Mouse (Mus musculus) spleen, postnatal 0 days (tissue): ENCODE data around the gene Gm20441. TPM values are rescaled to one million over a fixed set of nuclear protein-coding genes. Genes with fewer than 3 reads are reported as not detected.

Source experiments
- polyA plus RNA-seq: library from polyadenylated mRNA; unstranded; fragments of >200 nt; fragmentation: Nextera tagmentation; extraction: Ambion mirVana; gene quantifications from 2 replicates; pipeline ENCODE4 v1.2.1, GENCODE M21; 2015

Gene Gm20441
- polyA plus RNA-seq, result not detected in 2 replicates

DNA sequence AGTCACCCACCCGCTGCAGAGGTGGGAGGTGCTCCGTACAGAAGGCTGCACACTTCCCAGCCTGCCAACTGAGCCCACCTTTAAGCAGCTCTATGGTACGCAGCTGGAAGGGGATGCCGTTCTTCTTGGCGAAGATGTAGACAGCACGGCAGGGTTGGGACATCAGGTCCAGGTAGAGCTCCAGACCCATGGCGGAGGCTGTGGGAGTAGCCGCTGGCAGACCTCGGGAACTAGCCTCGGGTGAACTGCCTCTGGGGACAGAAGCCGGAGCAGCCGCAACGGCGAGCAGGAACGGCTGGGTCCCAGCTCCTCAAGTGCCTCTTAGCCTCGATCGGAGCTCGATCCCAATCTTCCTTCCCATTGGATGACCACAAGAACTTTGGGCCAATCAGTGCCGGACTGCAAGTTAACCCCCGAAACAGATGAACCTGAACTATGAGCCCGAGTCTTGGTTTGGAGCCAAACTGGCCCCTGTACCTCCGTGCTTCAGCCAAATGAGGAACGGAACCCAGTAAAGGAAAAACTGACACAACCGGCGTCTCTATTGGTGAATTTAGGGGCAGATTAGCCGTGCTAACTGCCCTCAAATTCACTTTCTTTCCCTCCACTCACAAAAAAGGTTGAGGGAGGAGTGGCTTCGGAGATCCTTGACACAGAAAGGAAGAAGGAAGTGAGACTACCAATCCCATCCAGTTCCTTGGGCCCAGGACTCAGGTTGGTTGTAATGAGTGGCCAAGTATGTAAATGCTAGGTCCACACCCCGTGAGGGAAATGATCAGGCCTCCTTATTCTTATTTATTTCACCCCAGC lies at the start of gene Gm20441, which contains the start of gene Gstt3:
Gene Gm20441, minus strand, starts transcription at position 186 of the 810 bp plus-strand sequence.
Gene Gstt3, minus strand, starts transcription at position 646 of the 810 bp plus-strand sequence.

DNA sequence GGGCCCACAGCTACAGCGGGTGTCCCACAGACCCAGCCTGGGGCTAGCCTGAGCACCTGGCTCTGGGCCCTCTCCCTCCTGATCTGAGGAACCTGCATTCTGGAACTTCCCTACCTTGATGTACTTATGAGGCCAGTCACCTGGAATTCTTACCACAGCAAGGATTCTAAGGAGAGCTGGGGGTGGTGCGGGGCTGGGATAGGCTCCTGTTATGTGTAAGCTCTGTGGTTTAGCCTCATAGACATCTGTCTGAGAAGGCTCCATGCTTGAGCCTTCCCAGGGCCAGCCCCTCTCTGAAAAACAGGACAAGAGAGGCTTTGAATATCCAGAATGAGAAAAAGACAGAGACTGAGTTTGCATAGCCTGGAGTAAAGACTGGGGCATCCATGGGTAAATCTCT lies 41.7 kb upstream of the Gm20441 start, which contains the start of gene Gstt4:
Gene Gstt4, minus strand, starts transcription at position 101 of the 400 bp plus-strand sequence.

DNA sequence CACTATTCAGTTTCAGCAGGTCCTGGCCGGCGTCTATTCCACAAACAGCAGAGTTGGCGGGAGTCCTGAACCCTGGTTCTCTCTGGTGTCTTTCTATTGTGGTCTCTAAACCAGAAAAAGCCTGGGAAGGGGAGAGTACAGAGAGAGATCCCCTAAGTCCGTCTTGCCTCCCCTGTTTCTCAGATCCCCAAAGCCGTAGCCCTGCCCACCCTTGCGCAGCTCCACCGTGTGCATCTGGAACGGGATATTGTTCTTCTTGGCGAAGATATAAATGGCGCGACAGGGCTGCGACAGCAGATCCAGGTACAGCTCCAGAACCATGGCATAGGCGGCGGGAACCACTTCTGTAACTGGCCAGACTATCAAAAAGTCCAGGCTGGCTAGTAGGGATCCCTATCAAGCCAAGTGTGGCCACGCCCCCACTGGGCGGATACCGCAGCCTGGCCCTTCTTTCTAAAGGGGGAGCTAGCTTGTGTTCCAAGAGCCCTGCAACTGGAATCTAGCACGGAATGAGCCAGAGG lies 17.5 kb upstream of the Gm20441 start, which contains the start of gene Gstt1:
Gene Gstt1, minus strand, starts transcription at position 409 of the 521 bp plus-strand sequence.

DNA sequence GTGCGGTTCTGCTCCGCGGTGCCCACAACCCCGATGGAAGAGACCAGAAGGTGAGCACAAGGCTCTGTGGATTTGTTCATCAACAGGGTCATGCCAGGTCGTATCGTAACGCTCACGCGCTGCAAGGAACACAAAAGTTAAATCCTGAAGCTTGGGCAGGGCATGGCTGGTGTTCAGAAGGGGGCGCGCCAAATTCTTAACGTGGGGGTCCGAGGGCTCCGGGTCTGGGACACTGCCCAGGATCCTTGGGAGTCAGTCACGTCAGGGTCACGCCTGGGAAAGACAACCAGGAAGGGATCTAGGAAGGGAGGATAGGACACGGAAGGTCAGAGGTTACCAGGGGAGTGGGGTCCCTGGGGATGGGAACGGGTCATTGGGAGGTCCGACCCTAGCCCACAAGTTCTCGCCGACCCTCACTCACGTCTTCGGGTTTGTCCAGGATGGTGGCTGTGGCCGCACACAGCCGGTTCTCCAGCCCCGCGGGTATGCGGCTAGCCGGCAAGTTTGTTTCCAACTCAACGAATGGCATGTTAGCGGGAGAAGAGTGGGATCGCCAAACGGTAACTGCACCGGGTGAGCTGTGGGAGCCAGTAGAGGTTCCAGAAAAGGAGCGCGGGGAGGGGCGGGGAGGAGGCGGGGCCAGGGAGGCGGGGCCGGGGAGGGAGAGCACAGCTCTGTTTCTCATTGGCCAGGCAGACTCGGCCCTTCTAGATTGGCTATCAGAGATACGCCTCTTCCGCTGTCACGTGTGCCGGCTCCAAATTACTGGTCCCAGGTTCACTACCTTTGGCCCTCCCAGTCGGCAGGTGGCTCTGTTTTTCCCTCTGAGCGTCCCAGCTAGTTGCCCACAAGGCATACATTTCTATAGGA lies 7.7 kb downstream of the Gm20441 start, which contains the start of gene Ddt:
Gene Ddt, minus strand, starts transcription at position 620 of the 870 bp plus-strand sequence.

DNA sequence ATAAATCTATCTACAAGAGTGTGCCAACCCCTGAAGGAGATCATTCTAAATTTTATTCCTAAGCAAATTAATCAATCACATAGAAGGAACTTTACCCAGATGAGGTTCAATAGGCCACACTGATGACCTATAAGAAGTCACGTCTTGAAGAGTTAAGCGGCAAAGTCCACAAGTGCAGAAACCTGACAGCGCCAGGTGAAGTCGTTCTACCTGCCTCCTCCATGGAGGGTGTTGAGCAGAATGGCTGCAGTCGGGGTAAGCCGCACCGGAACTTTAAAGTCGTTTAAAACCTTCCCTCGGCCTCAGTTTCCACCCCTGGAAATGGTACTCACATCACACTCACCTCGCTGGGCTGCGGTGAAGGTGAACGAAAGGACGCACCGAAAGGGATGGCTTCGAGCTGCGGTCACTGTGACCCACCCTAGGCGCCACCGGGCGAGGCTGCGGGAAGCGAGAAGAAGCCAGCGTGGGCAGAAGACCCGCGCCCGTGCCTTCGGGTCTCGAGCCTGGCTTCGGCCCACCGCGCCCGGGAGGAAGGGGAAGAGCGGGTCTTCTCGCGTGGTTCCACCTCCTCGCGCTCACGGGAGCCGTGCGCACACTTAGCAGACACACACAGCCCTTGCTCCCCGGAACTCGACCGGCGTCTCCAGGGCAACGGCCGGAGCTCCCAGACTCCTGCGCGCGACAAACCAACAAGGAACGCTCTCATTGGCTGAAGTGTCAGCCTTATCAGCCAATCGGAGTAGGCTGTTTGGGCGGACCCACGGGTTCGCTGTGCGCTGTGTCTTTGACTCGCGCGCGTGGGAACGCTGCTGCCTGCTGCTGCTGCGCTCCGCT lies 16.9 kb downstream of the Gm20441 start, which contains the start of gene Cabin1:
Gene Cabin1, minus strand, starts transcription at position 660 of the 837 bp plus-strand sequence.

Other genes with a start within 250 kb of the Gm20441 start
- gene Lrrc75b, start 220.6 kb downstream of the Gm20441 start, polyA plus RNA-seq, result 0.46 and 0.49 TPM in 2 replicates
- gene Ggt1, start 219.3 kb downstream of the Gm20441 start, polyA plus RNA-seq, result 0.85 and 1.6 TPM in 2 replicates
- gene Ggt5, start 191.6 kb downstream of the Gm20441 start, polyA plus RNA-seq, result 5.1 and 8.3 TPM in 2 replicates
- 3.8 and 3.9 TPM in 2 replicates for gene Susd2, start 136.9 kb downstream of the Gm20441 start, polyA plus RNA-seq
- gene Cabin1, start 16.6 kb downstream of the Gm20441 start, polyA plus RNA-seq, result 26.2 and 30.1 TPM in 2 replicates
- gene Ddt, start 7.5 kb downstream of the Gm20441 start, polyA plus RNA-seq, result 18.3 and 25.7 TPM in 2 replicates
- 2.4 and 3.0 TPM in 2 replicates for gene Gstt3, start 460 bp upstream of the Gm20441 start, polyA plus RNA-seq
- 6.4 and 7.5 TPM in 2 replicates for gene Gstt1, start 17.6 kb upstream of the Gm20441 start, polyA plus RNA-seq
- not detected in 2 replicates for gene Gstt4, start 41.6 kb upstream of the Gm20441 start, polyA plus RNA-seq
- 16.2 and 20.3 TPM in 2 replicates for gene Gstt2, start 56.5 kb upstream of the Gm20441 start, polyA plus RNA-seq
- gene Mif, start 79.3 kb upstream of the Gm20441 start, polyA plus RNA-seq, result 666 and 688 TPM in 2 replicates
- 0.67 and 1.0 TPM in 2 replicates for gene Derl3, start 112.5 kb upstream of the Gm20441 start, polyA plus RNA-seq
- 64.1 and 66.6 TPM in 2 replicates for gene Smarcb1, start 140.7 kb upstream of the Gm20441 start, polyA plus RNA-seq
- 83.0 and 91.7 TPM in 2 replicates for gene Chchd10, start 152.2 kb upstream of the Gm20441 start, polyA plus RNA-seq
- 9.6 and 12.3 TPM in 2 replicates for gene Mmp11, start 155.5 kb upstream of the Gm20441 start, polyA plus RNA-seq
- 15.8 and 17.8 TPM in 2 replicates for gene Gm867, start 159.7 kb upstream of the Gm20441 start, polyA plus RNA-seq
- gene Vpreb3, start 162.1 kb upstream of the Gm20441 start, polyA plus RNA-seq, result 41.2 and 56.8 TPM in 2 replicates
- not detected in 2 replicates for gene Gm5134, start 173.6 kb upstream of the Gm20441 start, polyA plus RNA-seq